Mouse (Mus musculus) stomach, embryonic 16.5 days (tissue): ENCODE results near the gene Abtb1. TPM values are rescaled to one million over a fixed set of nuclear protein-coding genes. Genes with fewer than 3 reads are reported as not detected.

Source experiments
- ATAC-seq: fragments of 200-750 bp; cut with Nextera tagmentation; 2 replicates; pipeline ENCODE4 v1.8.0; 2017; ENCODE audit warnings: moderate number of reproducible peaks, moderate TSS enrichment; ENCODE audit not compliant: insufficient read depth, low FRiP score
- H3K27ac ChIP-seq: fragments of 300-500 bp; sonication (generic); 2 replicates; pipeline ENCODE4 v1.5.1; 2014; ENCODE audit warnings: low read length
- H3K27me3 ChIP-seq: fragments of 300-500 bp; sonication (generic); 2 replicates; pipeline ENCODE4 v1.6.1; 2014; ENCODE audit warnings: low read length, control low read depth, mixed read lengths; ENCODE audit not compliant: control insufficient read depth, insufficient read depth
- H3K36me3 ChIP-seq: fragments of 300-500 bp; sonication (generic); 2 replicates; pipeline ENCODE4 v1.6.1; 2014; ENCODE audit warnings: low read length; ENCODE audit not compliant: control insufficient read depth, insufficient read depth
- H3K4me1 ChIP-seq: fragments of 300-500 bp; sonication (generic); 2 replicates; pipeline ENCODE4 v1.6.1; 2014; ENCODE audit warnings: low read length, control low read depth, mixed read lengths; ENCODE audit not compliant: control insufficient read depth, insufficient read depth
- H3K4me2 ChIP-seq: fragments of 300-500 bp; sonication (generic); 2 replicates; pipeline ENCODE4 v1.6.1; 2014; ENCODE audit warnings: low read depth, low read length, mixed read lengths
- H3K4me3 ChIP-seq: fragments of 300-500 bp; sonication (generic); replicated peaks from 2 replicates; pipeline ENCODE4 v1.5.1; 2014; ENCODE audit warnings: mild to moderate bottlenecking, low read length
- H3K9ac ChIP-seq: fragments of 300-500 bp; sonication (generic); 2 replicates; pipeline ENCODE4 v1.6.1; 2014; ENCODE audit warnings: low read length
- H3K9me3 ChIP-seq: fragments of 300-500 bp; sonication (generic); replicated peaks from 2 replicates; pipeline ENCODE4 v1.6.1; 2016; ENCODE audit warnings: low read length, control low read depth; ENCODE audit not compliant: control insufficient read depth
- WGBS: fragments of 180-500 bp; shearing (Covaris S2); extraction: QIAGEN DNeasy Blood & Tissue Kit; methylation state at CpG from one replicate; pipeline ENCODE4 v1.1.7; 2014; 5-methylcytosine and 5-hydroxymethylcytosine counted together
- polyA plus RNA-seq: library from polyadenylated mRNA; unstranded; fragments of >200 nt; fragmentation: Nextera tagmentation; extraction: Ambion mirVana; gene quantifications from 2 replicates; pipeline ENCODE4 v1.2.1, GENCODE M21; 2015

Abtb1 gene
- polyA plus RNA-seq, 1 experiment from 2014 or later: 31.2 TPM

DNA sequence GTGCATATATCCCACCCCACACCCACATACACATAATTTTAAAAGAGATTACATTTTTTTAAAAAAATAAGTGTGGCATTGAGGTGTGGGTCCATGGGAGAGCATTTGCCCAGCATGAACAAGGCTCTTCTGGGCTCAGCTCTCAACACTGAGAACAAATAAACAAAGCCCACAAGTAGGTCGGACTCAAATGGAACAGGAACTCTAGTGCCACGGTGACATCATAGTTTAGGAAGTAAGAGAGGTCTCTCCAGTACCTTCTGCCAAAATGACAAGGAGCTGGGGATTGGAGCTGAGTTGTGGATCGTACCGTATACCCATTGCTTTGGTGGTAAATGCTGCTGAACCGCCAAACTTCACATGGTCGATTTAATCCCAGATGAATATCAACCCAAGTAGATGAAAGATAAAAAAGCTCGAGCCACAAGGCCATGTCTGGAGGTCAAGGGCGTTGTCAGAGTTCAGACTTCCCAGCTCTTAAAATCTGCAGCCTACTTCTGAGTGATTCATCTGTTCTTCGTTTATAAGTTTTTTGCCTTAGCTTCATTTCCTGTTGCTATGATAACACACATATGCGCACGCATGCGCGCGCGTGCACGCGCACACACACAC is 36.7 kb downstream of the Abtb1 start:
- Histone ChIP-seq H3K9me3 (no peaks in the 10 kb centered on the region), H3K9ac (no peak overlapping the region), H3K4me1 (peaks cover 16% of the 10 kb centered on the region), H3K4me2 (no peak overlapping the region), H3K4me3 (no peak overlapping the region), H3K27ac (no peak overlapping the region), H3K36me3 (no peaks in the 10 kb centered on the region), H3K27me3 (no peaks in the 10 kb centered on the region)
- ATAC-seq: no peak
- 82% methylated on average over 17 of the region's 17 CpGs for WGBS

DNA sequence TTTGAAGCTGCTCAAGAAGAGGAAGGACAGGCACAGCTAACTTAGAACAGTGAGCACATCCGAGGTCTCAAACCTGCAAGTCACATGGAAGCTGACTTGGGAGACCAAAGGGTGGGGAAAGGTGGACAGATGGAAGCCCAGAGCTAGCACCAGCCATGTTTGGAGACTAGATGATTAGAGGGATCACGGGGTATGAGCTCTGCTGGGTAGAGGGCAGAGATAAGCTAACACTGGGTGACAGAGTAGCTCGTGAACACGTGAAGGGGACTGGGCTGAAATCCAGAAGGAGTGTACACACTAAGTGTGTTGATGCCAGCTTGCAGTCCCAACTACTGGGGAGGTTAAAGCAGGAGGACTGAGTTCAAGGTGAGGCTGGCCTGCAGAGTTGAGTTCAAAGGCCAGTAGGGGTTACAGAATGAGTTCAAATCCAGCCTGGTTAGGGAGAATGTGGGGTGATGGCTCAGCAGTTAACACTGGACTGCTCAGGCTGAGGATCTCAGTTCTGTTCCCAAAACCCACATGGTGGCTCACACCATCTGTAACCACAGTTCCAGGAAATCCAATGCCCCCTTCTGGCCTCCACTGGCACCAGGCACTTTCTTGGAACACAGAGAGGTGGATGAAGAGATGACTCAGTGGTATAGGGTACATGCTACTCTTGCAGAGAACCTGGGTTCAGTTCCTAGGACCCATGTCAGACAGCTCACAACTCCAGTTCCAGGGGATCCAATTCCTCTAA is 37.7 kb downstream of the Abtb1 start:
- no peaks in the 10 kb centered on the region for H3K27me3 ChIP-seq
- no peak overlapping the region for H3K4me2 ChIP-seq
- H3K9ac ChIP-seq: no peak overlapping the region
- H3K9me3 ChIP-seq: no peaks in the 10 kb centered on the region
- 68% methylated on average over 4 of the region's 4 CpGs for WGBS
- H3K27ac ChIP-seq: no peak overlapping the region
- 0 out of 2 replicates have a peak, but pooled peaks have one; percentile 21 for ATAC-seq
- H3K36me3 ChIP-seq: no peaks in the 10 kb centered on the region
- peaks cover 7% of the 10 kb centered on the region for H3K4me1 ChIP-seq
- H3K4me3 ChIP-seq: no peak overlapping the region

DNA sequence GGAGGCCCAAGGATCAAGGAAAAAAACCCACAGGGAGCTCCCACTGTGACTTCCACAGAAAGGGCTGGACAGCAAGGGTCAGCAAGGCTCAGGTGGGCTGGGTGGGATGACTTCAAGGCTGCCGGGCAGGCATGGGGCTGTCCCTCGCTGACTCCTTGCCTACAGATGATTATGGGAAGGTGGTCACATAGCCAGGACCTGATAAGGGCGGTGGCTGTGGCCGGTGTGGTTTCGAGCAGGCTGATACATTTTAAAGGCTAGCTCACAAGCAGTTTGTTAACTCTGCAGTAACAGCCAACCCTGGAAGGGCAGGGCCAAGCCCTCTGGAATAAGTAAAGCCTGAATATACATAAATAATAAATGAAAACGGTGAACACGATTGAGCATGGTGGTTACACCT is 38.7 kb downstream of the Abtb1 start:
- Histone ChIP-seq H3K27me3 (no peaks in the 10 kb centered on the region), H3K4me1 (peaks cover 6% of the 10 kb centered on the region; the same call in 1 of the 2 replicates), H3K27ac (no peak overlapping the region), H3K4me2 (no peak overlapping the region), H3K4me3 (no peak overlapping the region), H3K36me3 (no peaks in the 10 kb centered on the region), H3K9me3 (no peaks in the 10 kb centered on the region), H3K9ac (no peak overlapping the region)
- WGBS: 71% methylated on average over 7 of the region's 7 CpGs
- no peak for ATAC-seq

GRCm38 (mm10) chr6:88800735-88801134 is 41.0 kb downstream of the Abtb1 start:
- WGBS: 25% methylated on average over 3 of the region's 3 CpGs
- ATAC-seq: no peak
- Histone ChIP-seq H3K27ac (no peak overlapping the region), H3K9me3 (no peaks in the 10 kb centered on the region), H3K4me2 (no peak overlapping the region), H3K9ac (no peak overlapping the region), H3K36me3 (no peaks in the 10 kb centered on the region), H3K4me1 (0 out of 2 replicates have a peak, but pooled peaks cover 6% of the 10 kb centered on the region), H3K4me3 (no peak overlapping the region), H3K27me3 (no peaks in the 10 kb centered on the region)

- Histone ChIP-seq H3K4me1 (0 out of 2 replicates have a peak, but pooled peaks cover 6% of the 10 kb centered on the region), H3K4me3 (no peak overlapping the region), H3K9ac (no peak overlapping the region), H3K36me3 (no peaks in the 10 kb centered on the region), H3K27ac (no peak overlapping the region), H3K27me3 (no peaks in the 10 kb centered on the region), H3K4me2 (no peak overlapping the region), H3K9me3 (no peaks in the 10 kb centered on the region)
- ATAC-seq: no peak
- WGBS: 75% methylated on average over 7 of the region's 7 CpGs
Measured at GRCm38 (mm10) chr6:88800191-88800590, 41.6 kb downstream of the Abtb1 start.

DNA sequence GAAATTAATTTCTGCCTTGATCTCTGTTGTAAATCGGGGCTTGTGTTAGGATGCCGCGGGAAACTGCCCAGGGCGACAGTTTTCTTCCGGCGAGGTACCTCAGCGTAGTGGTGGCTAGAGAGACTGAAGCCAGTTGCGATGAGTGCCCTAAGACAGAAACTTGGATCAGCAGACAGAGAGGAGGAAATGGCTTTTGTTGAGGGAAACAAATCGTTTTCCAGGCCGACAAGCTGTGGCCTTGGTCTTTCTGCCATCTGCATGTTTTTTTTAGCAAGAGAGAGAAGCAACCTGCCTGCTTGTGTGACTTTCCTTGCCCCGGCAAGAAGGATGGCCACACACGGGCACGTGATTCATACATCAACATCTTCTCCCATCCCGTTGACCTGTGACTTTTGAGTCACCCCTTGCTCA is 47.2 kb downstream of the Abtb1 start:
- Histone ChIP-seq H3K27me3 (no peaks in the 10 kb centered on the region), H3K9me3 (no peaks in the 10 kb centered on the region), H3K4me2 (no peak overlapping the region), H3K4me1 (peaks cover 27% of the 10 kb centered on the region), H3K36me3 (no peaks in the 10 kb centered on the region), H3K4me3 (no peak overlapping the region), H3K9ac (no peak overlapping the region), H3K27ac (0 out of 2 replicates have a peak overlapping the region, but pooled peaks have one; percentile 12)
- 63% methylated on average over 14 of the region's 14 CpGs for WGBS
- ATAC-seq: no peak

GRCm38 (mm10) chr6:88793872-88794271 is 47.9 kb downstream of the Abtb1 start:
- no peak overlapping the region for H3K4me2 ChIP-seq
- H3K4me3 ChIP-seq: no peak overlapping the region
- H3K9me3 ChIP-seq: no peaks in the 10 kb centered on the region
- H3K27ac ChIP-seq: no peak overlapping the region
- ATAC-seq: no peak
- H3K36me3 ChIP-seq: no peaks in the 10 kb centered on the region
- WGBS: 64% methylated on average over 13 of the region's 13 CpGs
- H3K4me1 ChIP-seq: peaks cover 31% of the 10 kb centered on the region
- no peaks in the 10 kb centered on the region for H3K27me3 ChIP-seq
- no peak overlapping the region for H3K9ac ChIP-seq

DNA sequence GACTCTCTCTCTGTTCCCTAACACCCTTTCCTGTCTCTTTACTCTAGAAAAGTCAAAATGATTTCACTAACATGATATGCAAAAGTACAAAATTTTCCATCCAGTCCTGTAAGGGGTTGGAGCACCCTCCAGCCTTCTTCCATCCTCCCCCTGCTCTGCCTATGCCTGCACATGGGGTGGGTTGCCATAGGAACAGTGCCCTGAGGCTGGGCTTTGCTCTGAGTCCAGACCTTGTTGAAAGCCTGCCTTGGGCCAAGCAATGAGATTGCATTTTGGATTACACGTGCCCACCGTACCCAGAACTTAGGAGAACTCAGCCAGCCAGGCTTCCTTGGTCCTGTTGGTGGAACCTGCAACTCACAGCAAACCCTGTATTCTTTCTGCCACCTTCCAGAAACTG is 48.5 kb downstream of the Abtb1 start:
- H3K27ac ChIP-seq: peak overlapping the region; percentile 53
- 56% methylated on average over 2 of the region's 2 CpGs for WGBS
- H3K4me3 ChIP-seq: no peak overlapping the region
- H3K36me3 ChIP-seq: no peaks in the 10 kb centered on the region
- no peaks in the 10 kb centered on the region for H3K9me3 ChIP-seq
- no peak overlapping the region for H3K4me2 ChIP-seq
- peaks cover 34% of the 10 kb centered on the region for H3K4me1 ChIP-seq
- peak; percentile 38; the same call in 1 of the 2 replicates for ATAC-seq
- H3K27me3 ChIP-seq: no peaks in the 10 kb centered on the region
- H3K9ac ChIP-seq: no peak overlapping the region; the same call in 1 of the 2 replicates

DNA sequence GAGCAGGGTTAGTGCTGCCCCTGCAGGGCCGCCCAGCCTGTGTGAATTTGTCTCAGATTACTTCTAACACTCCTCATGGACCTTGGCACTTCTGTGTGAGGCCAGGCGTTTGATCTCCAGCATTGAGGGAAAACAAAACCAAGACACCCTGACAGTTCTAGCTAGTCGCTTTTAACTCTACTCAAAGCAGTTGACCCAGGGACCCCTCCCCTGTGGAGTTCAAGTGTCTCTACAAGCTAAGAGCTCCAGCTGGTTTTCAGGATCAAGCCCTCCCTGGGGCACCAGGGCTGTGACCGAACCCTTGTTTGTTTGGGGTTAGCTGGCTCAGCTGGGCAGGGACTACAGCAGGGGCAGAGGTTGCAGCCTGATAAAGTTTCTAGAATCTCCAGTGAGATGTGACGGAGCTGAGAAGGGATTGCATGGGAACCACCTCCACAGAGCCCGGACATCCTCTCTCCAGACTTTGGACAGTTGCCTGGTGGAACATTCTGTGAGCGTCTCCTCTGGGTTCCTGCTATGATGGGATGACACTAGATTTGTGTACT is 49.6 kb downstream of the Abtb1 start:
- Histone ChIP-seq H3K36me3 (no peaks in the 10 kb centered on the region), H3K9me3 (no peaks in the 10 kb centered on the region), H3K4me1 (peaks cover 43% of the 10 kb centered on the region), H3K4me2 (no peak overlapping the region), H3K27me3 (no peaks in the 10 kb centered on the region), H3K9ac (0 out of 2 replicates have a peak overlapping the region, but pooled peaks have one; percentile 1), H3K27ac (peak overlapping the region; percentile 53; the same call in 1 of the 2 replicates), H3K4me3 (no peak overlapping the region)
- 38% methylated on average over 7 of the region's 7 CpGs for WGBS
- no peak for ATAC-seq
